Comparison of ENCODE assay signal across 8 mouse cellular contexts in the genomic region with DNA sequence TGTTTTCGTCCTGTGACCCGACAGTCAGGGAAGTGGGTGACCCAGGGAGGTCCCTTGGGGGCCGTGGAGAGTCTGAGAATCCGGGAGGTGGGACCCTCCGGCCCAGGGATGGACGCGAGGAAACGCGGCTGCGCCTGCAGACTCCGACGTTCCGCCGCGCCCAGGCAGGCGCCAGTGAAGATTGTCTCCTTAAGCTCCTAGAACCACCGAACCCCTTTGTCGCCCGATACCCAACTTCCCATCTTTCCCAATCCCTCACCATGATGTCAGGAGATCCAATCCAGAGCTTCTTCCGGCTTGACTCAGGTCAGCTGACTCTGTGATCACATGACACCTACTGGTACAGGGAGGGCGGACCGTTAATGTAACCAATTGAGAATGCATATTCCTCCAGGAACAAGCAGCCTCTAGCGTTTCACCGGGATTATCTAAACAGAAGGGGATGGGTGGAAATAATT. TPM values are rescaled to one million over a fixed set of nuclear protein-coding genes. Genes with fewer than 3 reads are reported as not detected.
DNase-seq lines count a peak whose midpoint lies in the region; ATAC-seq and TF ChIP-seq lines count a peak whose summit lies in the region.

A gene (minus strand): TSS at position 319 of the 458 bp plus-strand sequence.

- peaks cover 14% of the 10 kb centered on the region for H3K36me3 ChIP-seq in hindbrain, embryonic 10.5 days
- no peaks in the 10 kb centered on the region for H3K36me3 ChIP-seq in lung, postnatal 0 days (ENCODE audit: insufficient read depth, low read length)

- DNase-seq in MN1 (ENCODE audit: low spot score) = peak; percentile 96
- DNase-seq in cerebellum, adult 9-10 months = peak; percentile 98
- peak; percentile 92 for DNase-seq in hindbrain, embryonic 10.5 days (ENCODE audit: low spot score)
- peak; percentile 98 for DNase-seq in layer of hippocampus, adult 9-11 months
- DNase-seq in lung, postnatal 0 days (ENCODE audit: low spot score) = peak; percentile 99
- DNase-seq in ovary, postnatal 14 days (ENCODE audit: low spot score) = peak; percentile 89
- DNase-seq in thymus, postnatal 14 days = peak; percentile 88

- peak; percentile 94 for ATAC-seq in frontal cortex, adult (ENCODE audit: low TSS enrichment)
- peak; percentile 96 for ATAC-seq in lung, postnatal 0 days

- peak within 1 kb of the TSS; percentile 98 for H3K4me2 ChIP-seq in lung, postnatal 0 days (replicated peaks; ENCODE audit: low read depth, low read length)

- no peaks in the 10 kb centered on the region for H3K9me3 ChIP-seq in hindbrain, embryonic 10.5 days
- H3K9me3 ChIP-seq in lung, postnatal 0 days (ENCODE audit: low read length) = no peaks in the 10 kb centered on the region

- H3K4me1 ChIP-seq in hindbrain, embryonic 10.5 days (replicated peaks) = peaks cover 20% of the 10 kb centered on the region
- peaks cover 9% of the 10 kb centered on the region; the same call in 1 of the 2 replicates for H3K4me1 ChIP-seq in lung, postnatal 0 days (ENCODE audit: insufficient read depth, low read depth, low read length)

- peak within 1 kb of the TSS; percentile 83 for H3K27ac ChIP-seq in hindbrain, embryonic 10.5 days
- 0 out of 2 replicates have a peak within 1 kb of the TSS, but pooled peaks have one; percentile 21 for H3K27ac ChIP-seq in lung, postnatal 0 days (ENCODE audit: low read length)

- H3K4me3 ChIP-seq in hindbrain, embryonic 10.5 days = peak within 1 kb of the TSS; percentile 87
- peak within 1 kb of the TSS; percentile 62 for H3K4me3 ChIP-seq in lung, postnatal 0 days (ENCODE audit: low read depth, low read length)

- 0 out of 2 replicates have a peak, but pooled peaks cover 5% of the 10 kb centered on the region for H3K27me3 ChIP-seq in hindbrain, embryonic 10.5 days (ENCODE audit: insufficient read depth, poor library complexity, severe bottlenecking)
- no peaks in the 10 kb centered on the region for H3K27me3 ChIP-seq in lung, postnatal 0 days (replicated peaks; ENCODE audit: insufficient read depth, low read length)

- peak; percentile 25 for TF ChIP-seq CTCF in lung, postnatal 0 days (IDR thresholded peaks at IDR 0.05)

- 1% methylated on average over 24 of the region's 24 CpGs for WGBS in hindbrain, embryonic 10.5 days
- under 1% methylated on average over 24 of the region's 24 CpGs for WGBS in lung, postnatal 0 days

- H3K9ac ChIP-seq in lung, postnatal 0 days (replicated peaks; ENCODE audit: low read depth) = peak within 1 kb of the TSS; percentile 58

- TF ChIP-seq EP300 in lung, postnatal 0 days (IDR thresholded peaks at IDR 0.05) = peak; percentile 72

RNA-seq across cellular contexts. Expression of the gene that starts here (rescaled TPM):
- polyA plus RNA-seq in hindbrain, embryonic 10.5 days (2016; fragmentation: Nextera tagmentation; extraction: Ambion mirVana) = 110 and 134 TPM in 2 replicates
- 81.5 and 106 TPM in 2 replicates for polyA plus RNA-seq in lung, postnatal 0 days (2015; fragmentation: Nextera tagmentation; extraction: Ambion mirVana)

Comparison
In these comparisons a context has a peak if more than half of its experiments do, and no peak if none do; other contexts are left out.
1. Peak in every context shown above with its lines: DNase-seq, ATAC-seq, H3K4me3 ChIP-seq and H3K27ac ChIP-seq.